Mouse (Mus musculus): ENCODE results near the gene Dpp6. TPM values are rescaled to one million over a fixed set of nuclear protein-coding genes. Genes with fewer than 3 reads are reported as not detected.

Dpp6 gene
- polyA plus RNA-seq, 1 experiment from 2014 or later: 3.1 TPM

GRCm38 (mm10) chr5:26924552-26924951, 107.5 kb downstream of the Dpp6 start:
- no peak overlapping the region for H3K27ac ChIP-seq (ENCODE audit: low read length)
- no peaks in the 10 kb centered on the region for H3K36me3 ChIP-seq (ENCODE audit: control insufficient read depth, insufficient read depth, low read length)
- no peak overlapping the region for H3K9ac ChIP-seq (replicated peaks; ENCODE audit: low read depth, low read length)

DNA sequence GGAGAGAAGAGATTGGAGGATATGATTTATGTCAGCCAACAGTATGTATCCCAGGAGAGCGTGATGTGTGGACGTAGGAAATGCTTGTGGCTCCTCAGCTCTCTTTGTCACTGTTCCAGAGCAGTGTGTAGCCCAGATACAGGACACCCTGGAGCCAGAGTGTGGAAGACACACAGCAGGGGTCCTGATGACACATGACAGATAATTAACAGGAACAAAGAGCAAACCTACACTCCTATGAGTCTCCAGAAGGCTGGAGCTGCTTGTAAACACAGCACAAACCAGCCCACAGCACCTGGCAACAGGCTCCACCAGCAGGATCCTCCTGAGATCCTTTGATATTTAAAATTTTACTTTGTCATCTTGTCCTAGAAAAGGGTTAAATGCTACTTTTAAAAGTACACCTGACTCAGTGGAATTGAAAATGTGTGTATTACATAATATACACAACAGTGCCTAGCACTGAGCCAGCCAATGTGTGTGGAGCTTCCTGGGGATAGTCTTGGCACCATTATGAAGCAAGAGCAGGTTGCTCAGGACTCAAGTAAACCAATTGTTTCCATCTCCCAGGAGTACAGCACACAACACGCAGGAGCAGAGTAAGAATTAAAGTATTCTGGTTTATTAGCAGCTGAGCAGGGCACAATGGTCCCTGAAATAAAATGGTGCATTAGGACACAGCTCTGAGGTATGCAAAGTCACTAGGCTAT, 115.6 kb downstream of the Dpp6 start:
- Histone ChIP-seq H3K9me3 (ENCODE audit: control insufficient read depth, low read depth, low read length) (no peaks in the 10 kb centered on the region), H3K27me3 (ENCODE audit: control insufficient read depth, insufficient read depth, low read length) (no peaks in the 10 kb centered on the region), H3K4me2 (replicated peaks; ENCODE audit: low read depth, low read length) (no peak overlapping the region), H3K36me3 (ENCODE audit: control insufficient read depth, insufficient read depth, low read length) (no peaks in the 10 kb centered on the region), H3K27ac (ENCODE audit: low read length) (no peak overlapping the region), H3K9ac (replicated peaks; ENCODE audit: low read depth, low read length) (no peak overlapping the region), H3K4me1 (ENCODE audit: control insufficient read depth, insufficient read depth, low read length) (no peaks in the 10 kb centered on the region), H3K4me3 (ENCODE audit: low read depth, low read length) (no peak overlapping the region)
- WGBS: 56% methylated on average over 3 of the region's 3 CpGs
- ATAC-seq (ENCODE audit: insufficient number of reproducible peaks, insufficient read depth, low FRiP score, low read depth): no peak

More at GRCm38 (mm10) chr5:26924552-26924951, 107.5 kb downstream of the Dpp6 start:
- H3K4me3 ChIP-seq (ENCODE audit: low read depth, low read length): no peak overlapping the region
- ATAC-seq (ENCODE audit: insufficient number of reproducible peaks, insufficient read depth, low FRiP score, low read depth): no peak
- H3K4me1 ChIP-seq (ENCODE audit: control insufficient read depth, insufficient read depth, low read length): no peaks in the 10 kb centered on the region
- H3K9me3 ChIP-seq (ENCODE audit: control insufficient read depth, low read depth, low read length): no peaks in the 10 kb centered on the region
- no peak overlapping the region for H3K4me2 ChIP-seq (replicated peaks; ENCODE audit: low read depth, low read length)
- WGBS: 82% methylated on average over 5 of the region's 5 CpGs
- no peaks in the 10 kb centered on the region for H3K27me3 ChIP-seq (ENCODE audit: control insufficient read depth, insufficient read depth, low read length)

GRCm38 (mm10) chr5:26934911-26935310, 117.9 kb downstream of the Dpp6 start:
- H3K4me1 ChIP-seq (ENCODE audit: control insufficient read depth, insufficient read depth, low read length): no peaks in the 10 kb centered on the region
- H3K27me3 ChIP-seq (ENCODE audit: control insufficient read depth, insufficient read depth, low read length): no peaks in the 10 kb centered on the region
- no peak overlapping the region for H3K27ac ChIP-seq (ENCODE audit: low read length)
- no peak for ATAC-seq (ENCODE audit: insufficient number of reproducible peaks, insufficient read depth, low FRiP score, low read depth)
- H3K9me3 ChIP-seq (ENCODE audit: control insufficient read depth, low read depth, low read length): no peaks in the 10 kb centered on the region
- no peaks in the 10 kb centered on the region for H3K36me3 ChIP-seq (ENCODE audit: control insufficient read depth, insufficient read depth, low read length)
- no peak overlapping the region for H3K4me2 ChIP-seq (replicated peaks; ENCODE audit: low read depth, low read length)
- H3K9ac ChIP-seq (replicated peaks; ENCODE audit: low read depth, low read length): no peak overlapping the region
- 84% methylated on average over 6 of the region's 6 CpGs for WGBS
- no peak overlapping the region for H3K4me3 ChIP-seq (ENCODE audit: low read depth, low read length)

- Histone ChIP-seq H3K4me2 (replicated peaks; ENCODE audit: low read depth, low read length) (no peak overlapping the region), H3K4me3 (ENCODE audit: low read depth, low read length) (no peak overlapping the region), H3K36me3 (ENCODE audit: control insufficient read depth, insufficient read depth, low read length) (no peaks in the 10 kb centered on the region), H3K27me3 (ENCODE audit: control insufficient read depth, insufficient read depth, low read length) (no peaks in the 10 kb centered on the region), H3K4me1 (ENCODE audit: control insufficient read depth, insufficient read depth, low read length) (no peaks in the 10 kb centered on the region), H3K27ac (ENCODE audit: low read length) (no peak overlapping the region), H3K9ac (replicated peaks; ENCODE audit: low read depth, low read length) (no peak overlapping the region), H3K9me3 (ENCODE audit: control insufficient read depth, low read depth, low read length) (no peaks in the 10 kb centered on the region)
- no peak for ATAC-seq (ENCODE audit: insufficient number of reproducible peaks, insufficient read depth, low FRiP score, low read depth)
- 72% methylated on average over 5 of the region's 5 CpGs for WGBS
These were observed 124.5 kb downstream of the Dpp6 start for GRCm38 (mm10) chr5:26941471-26941870.

GRCm38 (mm10) chr5:26945169-26945920, 128.3 kb downstream of the Dpp6 start:
- no peak for ATAC-seq (ENCODE audit: insufficient number of reproducible peaks, insufficient read depth, low FRiP score, low read depth)
- Histone ChIP-seq H3K9me3 (ENCODE audit: control insufficient read depth, low read depth, low read length) (no peaks in the 10 kb centered on the region), H3K27me3 (ENCODE audit: control insufficient read depth, insufficient read depth, low read length) (no peaks in the 10 kb centered on the region), H3K27ac (ENCODE audit: low read length) (no peak overlapping the region), H3K4me2 (replicated peaks; ENCODE audit: low read depth, low read length) (no peak overlapping the region), H3K4me3 (ENCODE audit: low read depth, low read length) (no peak overlapping the region), H3K4me1 (ENCODE audit: control insufficient read depth, insufficient read depth, low read length) (no peaks in the 10 kb centered on the region), H3K36me3 (ENCODE audit: control insufficient read depth, insufficient read depth, low read length) (no peaks in the 10 kb centered on the region), H3K9ac (replicated peaks; ENCODE audit: low read depth, low read length) (no peak overlapping the region)
- 59% methylated on average over 4 of the region's 4 CpGs for WGBS

DNA sequence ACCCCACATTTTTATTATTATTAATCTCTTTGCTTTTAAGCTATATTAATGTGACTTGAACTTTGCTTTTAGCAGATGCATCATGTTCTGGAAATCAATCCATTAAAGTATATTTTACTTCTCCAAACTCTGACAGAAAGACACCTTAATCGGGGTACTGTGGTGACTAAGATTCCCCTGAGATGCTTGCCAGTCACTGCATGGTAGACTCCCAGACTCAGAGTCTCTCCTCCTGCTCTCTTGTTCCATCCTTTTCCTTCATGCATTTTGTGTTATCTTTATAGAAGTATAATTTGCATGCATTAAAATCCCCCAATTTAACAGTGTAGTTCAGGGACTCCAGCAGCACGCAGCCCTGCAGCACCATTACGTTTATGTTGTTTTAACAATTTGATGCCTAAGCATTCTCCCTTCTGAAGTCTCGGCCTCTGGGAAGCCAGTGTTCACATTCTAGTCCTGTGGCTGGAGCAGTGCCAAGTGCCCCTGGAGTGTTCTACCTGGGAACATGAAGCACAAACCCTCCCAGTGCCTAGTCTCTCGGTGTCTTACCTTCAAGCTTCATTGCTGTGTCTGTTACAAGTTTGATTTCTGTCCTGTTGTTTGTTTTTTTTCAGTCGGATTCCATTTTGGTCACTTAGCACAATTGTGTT, 153.1 kb downstream of the Dpp6 start:
- Histone ChIP-seq H3K4me1 (ENCODE audit: control insufficient read depth, insufficient read depth, low read length) (no peaks in the 10 kb centered on the region), H3K9ac (replicated peaks; ENCODE audit: low read depth, low read length) (no peak overlapping the region), H3K36me3 (ENCODE audit: control insufficient read depth, insufficient read depth, low read length) (no peaks in the 10 kb centered on the region), H3K27me3 (ENCODE audit: control insufficient read depth, insufficient read depth, low read length) (no peaks in the 10 kb centered on the region), H3K27ac (ENCODE audit: low read length) (no peak overlapping the region), H3K4me2 (replicated peaks; ENCODE audit: low read depth, low read length) (no peak overlapping the region), H3K9me3 (ENCODE audit: control insufficient read depth, low read depth, low read length) (no peaks in the 10 kb centered on the region), H3K4me3 (ENCODE audit: low read depth, low read length) (no peak overlapping the region)
- 61% methylated on average over 6 of the region's 6 CpGs for WGBS
- no peak for ATAC-seq (ENCODE audit: insufficient number of reproducible peaks, insufficient read depth, low FRiP score, low read depth)

GRCm38 (mm10) chr5:26973166-26973565, 156.2 kb downstream of the Dpp6 start:
- Histone ChIP-seq H3K4me1 (ENCODE audit: control insufficient read depth, insufficient read depth, low read length) (no peaks in the 10 kb centered on the region), H3K36me3 (ENCODE audit: control insufficient read depth, insufficient read depth, low read length) (no peaks in the 10 kb centered on the region), H3K9ac (replicated peaks; ENCODE audit: low read depth, low read length) (no peak overlapping the region), H3K27me3 (ENCODE audit: control insufficient read depth, insufficient read depth, low read length) (no peaks in the 10 kb centered on the region), H3K4me2 (replicated peaks; ENCODE audit: low read depth, low read length) (no peak overlapping the region), H3K4me3 (ENCODE audit: low read depth, low read length) (no peak overlapping the region), H3K9me3 (ENCODE audit: control insufficient read depth, low read depth, low read length) (no peaks in the 10 kb centered on the region), H3K27ac (ENCODE audit: low read length) (no peak overlapping the region)
- 45% methylated on average over 4 of the region's 4 CpGs for WGBS
- ATAC-seq (ENCODE audit: insufficient number of reproducible peaks, insufficient read depth, low FRiP score, low read depth): no peak

- Histone ChIP-seq H3K27ac (ENCODE audit: low read length) (no peak overlapping the region), H3K4me1 (ENCODE audit: control insufficient read depth, insufficient read depth, low read length) (no peaks in the 10 kb centered on the region), H3K4me2 (replicated peaks; ENCODE audit: low read depth, low read length) (no peak overlapping the region), H3K9me3 (ENCODE audit: control insufficient read depth, low read depth, low read length) (no peaks in the 10 kb centered on the region), H3K27me3 (ENCODE audit: control insufficient read depth, insufficient read depth, low read length) (no peaks in the 10 kb centered on the region), H3K9ac (replicated peaks; ENCODE audit: low read depth, low read length) (no peak overlapping the region), H3K4me3 (ENCODE audit: low read depth, low read length) (no peak overlapping the region), H3K36me3 (ENCODE audit: control insufficient read depth, insufficient read depth, low read length) (no peaks in the 10 kb centered on the region)
- WGBS: 65% methylated on average over 1 of the region's 1 CpGs
- ATAC-seq (ENCODE audit: insufficient number of reproducible peaks, insufficient read depth, low FRiP score, low read depth): no peak
These were observed 162.3 kb downstream of the Dpp6 start for GRCm38 (mm10) chr5:26979348-26979747.

All from stomach, embryonic 14.5 days (tissue).